Mouse (Mus musculus) brain, embryonic 14.5 days (tissue): ENCODE measurements around the gene Masp1.

ENCODE experiments used
- CTCF ChIP-seq: fragments of 200-500 bp; IDR thresholded peaks from 2 replicates; pipeline ENCODE4 v1.5.1; 2012; ENCODE audit warnings: inconsistent platforms, mild to moderate bottlenecking, moderate library complexity, borderline replicate concordance; ENCODE audit not compliant: insufficient read depth, insufficient read length; ENCODE audit errors: extremely low read depth
- POLR2A ChIP-seq: fragments of 200-500 bp; IDR thresholded peaks from 2 replicates; pipeline ENCODE4 v1.6.1; 2012; ENCODE audit warnings: mild to moderate bottlenecking, inconsistent platforms, borderline replicate concordance; ENCODE audit not compliant: poor library complexity, insufficient read depth, insufficient read length, severe bottlenecking; ENCODE audit errors: extremely low read depth

DNA sequence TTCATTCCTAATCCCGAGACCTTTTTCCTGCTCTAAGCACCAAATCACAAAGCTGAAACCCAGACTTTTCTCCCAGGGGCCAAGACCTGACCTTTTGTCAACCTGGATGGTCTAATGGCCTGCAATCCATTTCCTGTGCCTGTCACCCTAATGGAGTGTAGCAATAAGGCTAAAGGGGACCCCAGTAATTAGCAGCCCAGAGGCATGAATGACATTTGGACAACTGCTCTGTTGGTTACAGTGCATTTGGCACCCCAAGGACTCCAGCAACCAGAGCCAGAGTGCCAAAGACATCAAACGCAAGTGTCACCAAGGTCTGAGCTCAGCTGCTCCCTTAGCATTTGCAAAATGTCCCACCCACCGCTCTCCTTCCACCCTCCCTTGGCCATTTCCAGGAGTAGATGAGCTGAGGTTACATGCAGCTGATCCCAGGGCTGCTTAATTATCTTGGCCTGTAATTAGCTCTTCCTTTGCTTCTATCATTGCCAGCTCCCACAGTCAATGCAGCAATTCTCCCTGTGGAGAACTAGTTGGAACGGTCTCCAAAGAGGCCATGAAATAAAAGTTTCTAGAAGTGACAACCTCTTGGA is 47.8 kb upstream of the Masp1 start:
- TF ChIP-seq CTCF (no peak), POLR2A (no peak)
